Mouse (Mus musculus) cerebral cortex, adult 2 months (tissue): ENCODE results near the gene Hgd.

Experiments
- WGBS: fragments of 180-500 bp; shearing (Covaris S2); methylation state at CpG from one replicate; pipeline ENCODE4 v1.1.7; 2018; 5-methylcytosine and 5-hydroxymethylcytosine counted together

The Hgd gene

DNA sequence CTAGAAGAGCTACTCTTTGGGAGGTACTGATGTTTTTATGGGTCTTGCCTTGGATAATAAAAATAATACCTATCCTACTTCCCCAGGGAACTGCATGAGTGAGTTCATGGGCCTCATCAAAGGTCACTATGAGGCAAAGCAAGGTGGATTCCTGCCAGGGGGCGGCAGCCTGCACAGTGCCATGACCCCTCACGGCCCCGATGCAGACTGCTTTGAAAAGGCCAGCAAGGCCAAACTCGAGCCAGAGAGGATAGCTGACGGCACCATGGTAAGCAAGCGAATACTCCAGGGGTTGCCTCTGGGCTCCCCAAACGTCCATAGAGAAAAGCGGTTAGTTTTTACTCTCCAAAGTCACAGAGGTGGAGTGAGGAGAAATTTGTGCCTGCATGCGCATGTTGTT is 48.4 kb downstream of the Hgd start:
- WGBS, result 82% methylated on average over 9 of the region's 9 CpGs

DNA sequence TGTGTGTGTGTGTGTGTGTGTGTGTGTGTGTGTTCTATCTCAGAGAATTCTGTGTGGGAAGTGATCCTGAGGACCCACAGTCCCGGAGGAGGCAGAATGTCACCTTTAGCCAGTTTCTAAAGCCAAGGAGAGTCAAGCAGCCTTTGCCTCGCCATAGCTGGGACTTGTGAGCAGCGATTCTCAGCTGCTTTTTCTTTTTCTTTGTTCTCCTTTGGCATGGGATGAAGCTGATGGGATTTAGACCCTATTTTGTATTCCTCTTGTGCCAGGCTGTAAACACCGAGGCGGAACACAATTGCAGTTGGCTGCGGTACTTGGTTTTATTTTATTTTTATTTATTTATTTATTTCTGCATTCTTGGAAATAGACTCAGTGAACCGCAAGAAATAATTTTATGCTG is 49.1 kb downstream of the Hgd start:
- 60% methylated on average over 7 of the region's 7 CpGs for WGBS

- 61% methylated on average over 9 of the region's 9 CpGs for WGBS
Measured at GRCm38 (mm10) chr16:37634578-37634977, 54.6 kb downstream of the Hgd start.

DNA sequence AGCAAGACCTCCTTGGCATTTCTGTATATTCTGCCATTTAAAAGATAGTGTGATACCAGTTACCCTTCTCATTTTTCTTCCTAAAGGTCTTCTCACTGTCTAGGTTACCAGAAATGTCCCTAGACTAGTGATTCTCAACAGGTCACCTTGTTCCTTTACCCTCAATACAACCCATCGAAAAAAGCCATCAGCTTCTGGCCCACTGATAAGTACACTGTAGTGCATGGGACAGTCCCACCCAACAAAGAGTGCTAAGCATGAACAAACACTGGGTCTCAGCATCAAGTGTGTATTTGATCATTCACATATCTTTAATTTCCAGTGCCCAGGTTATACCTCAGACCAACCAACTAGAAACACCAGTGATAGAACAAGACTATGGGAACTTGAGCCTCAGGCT is 55.1 kb downstream of the Hgd start:
- WGBS, result 91% methylated on average over 1 of the region's 1 CpGs

DNA sequence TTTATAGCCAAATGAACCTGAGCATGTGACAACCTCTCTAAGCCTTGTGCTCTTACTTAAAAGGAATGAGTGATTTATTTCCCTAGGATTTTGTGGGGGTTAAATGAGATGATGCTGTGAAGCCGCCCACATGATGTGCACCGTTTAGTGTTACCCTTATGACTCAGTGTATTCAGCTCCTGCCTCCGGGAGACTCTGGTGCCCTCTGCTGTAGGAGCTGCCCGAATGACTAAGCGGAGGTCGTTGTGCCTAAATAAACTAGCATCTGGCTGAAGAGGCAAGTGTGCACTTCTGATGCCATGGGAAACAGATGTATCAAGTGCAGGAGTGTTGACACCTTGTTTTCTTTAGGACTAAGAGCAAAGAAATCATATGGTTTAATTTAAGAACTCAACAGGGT is 56.2 kb downstream of the Hgd start:
- WGBS, result 31% methylated on average over 6 of the region's 6 CpGs

DNA sequence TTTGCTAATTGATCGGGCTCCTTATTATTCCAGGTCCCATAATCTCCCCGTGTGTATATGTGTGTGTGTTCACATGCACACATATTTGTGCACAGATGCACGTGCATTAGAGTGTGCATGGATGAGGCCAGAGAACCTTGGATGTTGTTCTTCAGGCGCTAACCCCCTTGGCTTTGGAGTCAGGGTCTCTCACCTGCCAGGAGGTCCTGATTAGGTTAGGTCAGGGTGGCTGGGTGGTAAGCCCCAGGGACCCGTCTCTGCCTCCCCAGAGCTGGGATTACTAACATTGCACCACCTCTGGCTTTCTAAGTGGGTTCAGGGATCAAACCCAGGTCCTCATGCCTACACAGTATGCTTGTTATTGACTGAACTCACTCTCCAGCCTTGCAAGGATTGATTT is 64.5 kb downstream of the Hgd start:
- WGBS, result 95% methylated on average over 5 of the region's 5 CpGs

DNA sequence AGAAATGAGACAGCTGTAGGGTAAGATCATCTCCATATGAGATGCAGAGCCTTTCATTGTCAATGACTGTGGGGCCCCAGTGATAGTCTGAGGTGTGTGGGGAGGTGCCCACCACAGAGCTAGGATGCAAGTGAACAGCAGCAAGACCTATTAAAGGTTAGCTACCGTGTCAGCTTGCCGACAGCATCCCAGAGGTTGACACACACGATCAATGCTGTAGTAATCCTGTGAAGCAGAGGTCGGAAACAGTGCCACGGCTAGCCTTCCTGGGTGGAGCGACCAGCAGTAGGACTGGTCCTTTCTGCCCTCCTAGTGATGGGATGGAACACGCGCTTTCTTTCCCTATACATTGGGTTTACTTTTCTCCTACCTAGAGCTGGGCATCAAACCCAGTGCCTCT is 65.3 kb downstream of the Hgd start:
- WGBS, result 93% methylated on average over 8 of the region's 8 CpGs

DNA sequence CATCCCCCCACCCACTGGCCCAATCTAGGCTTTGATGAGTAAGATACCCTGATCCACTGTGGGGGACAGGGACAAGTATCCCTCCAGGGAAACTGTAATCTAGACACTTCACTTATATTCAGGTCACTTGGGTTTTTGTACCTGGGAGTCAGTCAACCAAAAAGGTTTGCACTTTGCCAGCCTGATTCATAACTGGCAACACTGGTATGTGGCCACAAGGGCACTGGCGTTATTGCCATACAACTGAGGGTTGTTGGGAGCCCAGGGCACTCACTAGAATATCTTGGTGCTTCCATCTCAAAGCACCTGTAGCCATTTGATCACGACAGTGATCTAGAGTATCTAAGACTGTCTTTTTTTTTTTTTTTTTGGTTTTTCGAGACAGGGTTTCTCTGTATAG is 65.8 kb downstream of the Hgd start:
- WGBS, result 80% methylated on average over 3 of the region's 3 CpGs

GRCm38 (mm10) chr16:37647067-37647466 is 67.1 kb downstream of the Hgd start:
- 80% methylated on average over 16 of the region's 16 CpGs for WGBS

DNA sequence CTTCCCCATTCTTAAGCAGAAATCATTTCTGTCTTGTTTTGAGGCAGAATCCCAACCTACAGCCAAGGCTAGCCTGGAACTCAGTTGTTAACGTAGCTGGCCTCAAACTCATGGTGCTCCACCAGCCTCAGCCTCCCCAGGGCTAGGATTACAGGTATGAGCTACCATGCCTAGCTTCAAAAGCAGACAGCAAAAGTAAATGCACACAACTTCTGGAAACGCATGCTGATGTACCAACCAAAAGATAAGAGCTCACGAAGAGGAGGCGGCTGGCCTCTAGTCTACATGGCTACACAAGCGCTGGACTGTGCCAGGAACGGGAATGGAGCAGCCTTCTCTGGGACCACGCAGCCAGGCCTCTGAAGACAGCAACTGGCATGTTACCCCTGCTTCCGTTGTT is 68.0 kb downstream of the Hgd start:
- WGBS, result 86% methylated on average over 8 of the region's 8 CpGs

DNA sequence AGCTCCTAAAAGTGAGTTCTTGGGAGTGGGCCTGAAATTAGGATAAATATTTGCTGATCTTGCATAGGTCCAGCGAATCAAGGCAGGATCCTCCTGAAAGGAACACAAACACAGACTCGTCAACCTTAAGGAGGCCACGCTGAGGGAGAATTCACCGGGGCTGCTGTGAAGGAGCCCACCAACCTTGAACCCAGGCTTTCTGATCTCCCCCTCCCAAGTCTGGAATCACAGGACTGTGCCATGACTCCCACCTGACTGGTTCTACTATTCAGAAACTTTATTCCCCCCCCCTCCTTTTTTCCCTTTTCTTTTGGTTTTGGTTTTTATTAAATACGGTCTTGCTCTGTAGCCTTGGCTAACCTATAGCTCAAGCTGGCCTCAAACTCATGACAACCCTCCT is 69.1 kb downstream of the Hgd start:
- 90% methylated on average over 5 of the region's 5 CpGs for WGBS

DNA sequence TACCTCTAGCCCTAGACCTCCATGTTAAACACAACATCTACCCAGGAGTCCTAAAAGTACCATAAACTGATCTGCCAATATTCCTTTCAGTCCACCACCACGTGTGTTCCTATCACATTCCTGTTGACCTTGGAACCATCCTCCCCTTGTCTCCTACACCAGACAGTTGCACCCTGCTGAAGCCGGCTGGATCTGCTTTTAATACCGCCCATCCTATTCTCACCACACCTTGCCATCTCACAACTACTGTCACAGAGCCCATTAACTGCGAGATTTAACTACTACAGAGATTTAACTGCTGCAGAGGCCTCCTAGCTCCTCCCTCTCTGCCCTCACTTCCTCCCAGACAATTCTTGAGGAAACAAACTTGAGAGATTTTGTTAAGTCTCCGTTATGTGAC is 71.5 kb downstream of the Hgd start:
- 70% methylated on average over 5 of the region's 5 CpGs for WGBS

DNA sequence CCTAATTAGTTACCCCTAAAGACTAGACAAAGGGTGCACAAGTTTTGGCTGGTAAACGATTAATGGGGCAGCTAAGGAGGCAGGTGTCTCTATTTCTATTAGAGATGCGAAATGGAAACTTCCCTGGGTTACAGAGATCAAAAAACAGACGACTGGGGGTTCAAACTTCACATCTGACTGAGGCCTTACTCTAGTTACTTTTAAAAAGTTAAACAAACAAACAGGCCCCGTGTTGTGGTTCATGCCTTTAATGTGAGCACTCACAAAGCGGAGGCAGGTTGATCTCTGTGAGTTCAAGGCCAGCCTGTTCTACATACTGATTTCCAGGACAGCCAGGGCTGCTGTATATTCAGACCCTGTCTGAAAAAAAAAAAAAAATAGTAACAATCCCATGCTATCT is 72.7 kb downstream of the Hgd start:
- 64% methylated on average over 5 of the region's 5 CpGs for WGBS

DNA sequence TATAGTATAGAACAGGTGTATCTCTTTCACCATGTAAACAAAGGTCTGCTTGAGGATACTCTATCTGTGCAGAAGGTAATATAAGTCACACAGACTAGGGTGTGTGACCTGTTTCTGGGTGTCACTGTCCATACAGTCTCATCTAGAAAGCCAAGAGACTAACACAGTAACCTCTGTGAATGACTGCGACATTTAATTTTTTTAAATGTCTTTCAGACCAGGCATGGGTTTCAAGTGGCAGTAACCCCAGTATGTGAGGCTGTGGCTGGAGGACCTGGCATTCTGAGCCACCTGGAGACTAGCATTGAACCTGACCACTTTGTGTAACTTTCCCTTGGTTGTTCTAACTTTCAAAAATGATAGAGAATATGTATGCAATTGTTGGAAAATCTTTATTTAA is 73.1 kb downstream of the Hgd start:
- WGBS, result 62% methylated on average over 1 of the region's 1 CpGs

- under 1% methylated on average over 58 of the region's 58 CpGs for WGBS
Measured at GRCm38 (mm10) chr16:37653731-37654657, 74.0 kb downstream of the Hgd start, which contains the start of gene Ndufb4. Gene Ndufb4 (minus strand): TSS chr16:37654453.

GRCm38 (mm10) chr16:37654831-37655455 is 75.0 kb downstream of the Hgd start:
- WGBS, result 55% methylated on average over 4 of the region's 4 CpGs

DNA sequence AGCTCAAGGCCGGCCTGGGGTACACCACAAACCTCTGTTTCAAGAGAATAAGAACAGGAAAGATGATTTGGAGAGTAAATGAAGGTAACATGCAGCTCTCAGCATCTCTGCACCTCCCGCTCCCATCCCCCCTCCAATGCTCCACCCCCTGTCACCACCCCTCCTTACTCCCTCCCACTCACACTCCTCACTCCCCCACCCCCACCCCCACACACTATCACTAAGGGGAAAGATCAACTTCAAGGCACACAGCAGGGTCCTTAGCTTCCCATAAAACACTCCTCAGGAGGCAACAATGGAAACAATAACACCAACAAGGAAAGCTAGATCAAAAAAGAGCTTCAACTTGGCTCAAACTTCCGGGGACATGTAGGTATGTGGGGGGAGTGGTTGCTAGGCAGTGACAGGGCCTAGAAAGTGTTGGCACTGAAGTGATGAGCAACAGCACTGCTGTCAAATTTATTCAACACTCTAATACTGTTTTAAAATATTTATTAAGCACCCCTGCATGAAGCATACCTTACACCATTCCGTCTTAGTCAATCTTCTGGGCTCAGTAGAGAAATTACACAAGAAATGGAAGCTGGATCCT is 75.9 kb downstream of the Hgd start:
- 42% methylated on average over 4 of the region's 4 CpGs for WGBS

- WGBS, result 61% methylated on average over 7 of the region's 7 CpGs
Measured at GRCm38 (mm10) chr16:37656796-37657195, 76.8 kb downstream of the Hgd start.

GRCm38 (mm10) chr16:37663643-37664459 is 83.9 kb downstream of the Hgd start:
- WGBS, result 48% methylated on average over 9 of the region's 9 CpGs

- WGBS, result 78% methylated on average over 5 of the region's 5 CpGs
Measured at GRCm38 (mm10) chr16:37665394-37665935, 85.5 kb downstream of the Hgd start.

DNA sequence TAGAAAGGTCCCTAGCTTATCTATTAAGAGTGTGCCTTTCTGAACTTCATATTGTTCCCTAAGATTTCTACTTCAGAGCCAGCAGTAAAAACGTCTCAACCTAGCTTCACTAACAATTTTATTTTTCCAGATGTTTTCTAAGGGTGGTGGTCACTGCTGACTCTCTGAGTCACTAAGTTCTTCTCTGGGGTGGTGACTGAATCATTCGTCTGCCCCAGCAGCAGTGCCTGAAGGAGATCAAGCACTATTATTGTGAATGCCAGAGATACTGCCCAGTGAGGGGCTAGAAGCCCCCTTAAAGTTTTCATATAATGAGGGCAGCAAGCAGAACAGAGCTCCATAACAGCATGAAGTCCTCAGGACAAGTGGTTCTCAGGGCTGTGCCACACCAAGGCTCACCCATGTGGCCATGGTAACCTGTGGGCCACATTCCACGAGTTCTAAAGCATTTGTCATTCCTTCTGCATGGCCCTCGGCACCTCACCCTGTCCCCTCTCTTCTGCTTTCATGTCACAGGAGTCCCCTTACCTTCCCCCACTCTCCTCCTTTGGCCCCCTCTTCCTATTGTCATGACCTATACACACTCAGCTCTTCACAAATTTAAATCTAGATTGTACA is 90.8 kb downstream of the Hgd start:
- WGBS, result 53% methylated on average over 4 of the region's 4 CpGs
